Mouse (Mus musculus) olfactory bulb, adult 2 months (tissue): Measurements from ENCODE around the gene Sparcl1.

ENCODE experiments used
- CTCF ChIP-seq: fragments of 200-500 bp; IDR thresholded peaks from 2 replicates; pipeline ENCODE4 v1.5.1; 2012; ENCODE audit warnings: low read depth, mild to moderate bottlenecking, low read length, moderate library complexity; ENCODE audit not compliant: insufficient read depth
- POLR2A ChIP-seq: fragments of 200-500 bp; IDR thresholded peaks from 2 replicates; pipeline ENCODE4 v1.6.1; 2012; ENCODE audit warnings: mild to moderate bottlenecking, low read depth, low read length, moderate library complexity; ENCODE audit not compliant: insufficient read depth

DNA sequence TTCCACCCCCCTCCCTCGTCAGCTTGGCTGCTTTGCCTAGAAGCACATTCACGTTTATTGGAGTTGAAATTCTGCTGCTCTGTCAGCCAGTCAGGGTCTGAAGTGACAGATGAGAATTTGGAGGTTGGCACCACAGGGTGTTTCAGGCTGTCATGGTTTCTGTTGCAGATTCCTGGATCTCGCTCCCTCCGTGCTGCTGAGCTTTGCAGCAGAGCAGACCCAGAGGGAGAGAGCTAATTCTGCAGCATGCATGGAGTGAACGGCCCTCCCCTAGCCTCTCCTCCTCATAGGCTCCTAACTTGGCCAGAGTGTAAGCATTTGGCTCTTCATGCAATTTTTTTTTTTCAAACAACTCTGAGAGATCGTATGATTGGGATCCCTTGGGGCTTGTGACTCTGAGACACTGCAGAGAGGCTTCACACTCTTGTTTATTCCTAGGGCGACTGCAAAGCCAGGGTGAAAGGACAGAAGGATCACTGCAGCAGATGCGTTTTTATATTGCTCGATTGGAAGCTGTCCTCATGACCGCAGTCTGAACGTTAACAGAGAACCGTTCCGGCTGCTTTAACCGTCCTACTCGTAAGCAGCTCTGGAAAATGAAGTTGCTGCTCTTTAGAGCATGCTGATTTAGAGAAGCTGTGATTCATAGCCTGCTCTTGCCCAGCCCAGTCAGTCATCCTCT, at the start of gene Sparcl1:
- no peak for TF ChIP-seq CTCF
- peak; percentile 20; the same call in 1 of the 2 replicates for TF ChIP-seq POLR2A
